Mouse (Mus musculus): ENCODE results near the gene Pole2. TPM values are rescaled to one million over a fixed set of nuclear protein-coding genes. Genes with fewer than 3 reads are reported as not detected.

Gene Pole2
- polyA plus RNA-seq, 1 experiment = 2.3 TPM

DNA sequence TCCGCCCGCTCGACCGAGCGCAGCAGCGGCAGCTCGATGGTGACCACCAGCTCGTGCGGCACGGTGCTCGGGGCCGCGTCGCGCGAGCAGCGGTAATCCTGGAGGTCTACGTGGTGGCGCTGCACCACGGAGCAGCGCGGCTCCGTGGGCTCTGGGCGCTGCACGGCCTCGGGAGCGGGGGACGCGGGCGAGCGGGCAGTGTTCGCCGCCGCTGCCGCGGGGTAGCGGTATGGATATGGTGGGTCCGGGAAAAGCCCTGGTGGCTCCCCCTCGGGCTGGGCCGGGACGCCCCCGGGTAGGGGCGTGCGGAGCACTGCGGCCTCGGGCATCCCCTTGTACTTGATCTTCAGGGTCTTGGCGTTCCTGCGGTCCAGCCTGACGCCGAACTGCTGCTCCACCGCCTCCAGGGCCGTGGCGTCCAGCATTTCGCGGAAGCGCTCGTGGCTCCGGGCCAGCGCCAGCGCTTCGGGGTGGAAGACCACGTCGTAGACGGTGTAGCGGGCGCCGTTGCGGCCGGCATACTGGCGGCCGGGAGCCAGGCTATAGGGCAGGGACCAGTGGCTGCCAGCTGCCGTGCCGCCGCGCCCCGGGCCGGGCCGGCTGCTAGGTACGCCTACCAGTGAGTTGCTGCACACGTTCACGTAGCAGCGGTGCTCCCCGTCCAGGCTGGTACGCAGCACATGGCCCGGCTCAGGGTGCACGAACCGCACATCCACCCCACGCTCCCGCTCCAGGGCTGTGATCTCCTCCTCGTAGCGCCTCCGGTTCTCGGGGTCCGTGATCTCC, 30.4 kb downstream of the Pole2 start:
- Histone ChIP-seq H3K9me3 (no peaks in the 10 kb centered on the region), H3K27me3 (replicated peaks) (no peaks in the 10 kb centered on the region), H3K36me3 (replicated peaks; ENCODE audit: low read length) (peaks cover 35% of the 10 kb centered on the region), H3K4me3 (replicated peaks) (peak overlapping the region; percentile 97), H3K4me1 (peaks cover 30% of the 10 kb centered on the region)
- TF ChIP-seq GATA1 (IDR thresholded peaks at IDR 0.05; ENCODE audit: borderline replicate concordance, low read length) (no peak), FLI1 (IDR thresholded peaks at IDR 0.05; ENCODE audit: low read length) (no peak)

DNA sequence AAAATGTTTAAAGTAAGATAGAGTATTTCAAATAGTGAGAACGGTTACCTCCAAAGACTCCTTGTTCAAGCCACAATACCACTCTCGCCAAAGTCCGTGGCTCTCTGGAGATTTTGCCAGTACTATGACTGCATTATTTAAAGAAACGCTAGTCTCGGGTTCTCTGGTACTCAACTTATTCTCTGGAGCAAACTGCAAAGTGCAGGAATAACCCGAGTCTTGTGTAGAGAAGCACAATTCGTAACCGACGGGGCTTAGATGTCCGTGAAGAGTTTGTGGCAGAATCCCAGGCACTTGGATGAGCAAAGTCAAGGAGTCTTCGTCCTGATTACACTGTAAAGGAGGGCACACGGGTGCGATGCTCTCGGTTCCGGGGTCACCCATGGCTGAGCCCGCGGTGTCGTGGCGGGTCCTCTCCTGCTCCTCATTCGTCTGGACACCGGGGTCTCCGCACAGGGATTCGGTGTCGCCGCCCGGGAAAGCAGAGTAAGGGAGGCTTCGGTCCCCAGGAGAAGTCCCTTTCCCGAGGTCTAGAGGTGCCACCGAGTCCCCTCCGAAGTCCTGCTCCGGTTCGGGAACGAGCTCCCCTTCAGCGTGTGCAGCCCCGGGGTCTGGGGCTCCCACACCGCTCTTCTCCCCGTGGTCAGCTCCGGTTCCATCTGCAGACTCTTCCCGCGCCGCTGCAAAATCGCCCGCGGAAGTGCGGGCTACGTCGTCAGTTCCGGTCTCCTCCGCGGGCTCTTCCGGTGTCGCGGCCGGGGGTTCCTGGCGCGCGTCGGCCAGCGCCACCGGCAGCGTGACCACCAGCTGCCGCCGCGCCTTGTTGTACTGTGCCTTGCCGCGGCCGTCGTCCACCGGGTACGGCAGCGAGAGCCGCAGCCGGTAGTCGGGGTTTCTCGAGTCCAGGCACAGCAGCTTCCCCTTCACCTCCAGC, 31.3 kb downstream of the Pole2 start, which contains the start of gene Gm49383:
Gm49383 (minus strand) TSS at position 661 of the 934 bp plus-strand sequence.
- H3K4me3 ChIP-seq (replicated peaks) = peak within 1 kb of the TSS; percentile 97
- H3K27me3 ChIP-seq (replicated peaks) = no peaks in the 10 kb centered on the region
- H3K4me1 ChIP-seq = peaks cover 30% of the 10 kb centered on the region
- TF ChIP-seq FLI1 (IDR thresholded peaks at IDR 0.05; ENCODE audit: low read length) (peak; percentile 84; the same call in 1 of the 2 replicates), GATA1 (IDR thresholded peaks at IDR 0.05; ENCODE audit: borderline replicate concordance, low read length) (no peak)
- H3K36me3 ChIP-seq (replicated peaks; ENCODE audit: low read length) = peaks cover 33% of the 10 kb centered on the region
- H3K9me3 ChIP-seq = no peaks in the 10 kb centered on the region

DNA sequence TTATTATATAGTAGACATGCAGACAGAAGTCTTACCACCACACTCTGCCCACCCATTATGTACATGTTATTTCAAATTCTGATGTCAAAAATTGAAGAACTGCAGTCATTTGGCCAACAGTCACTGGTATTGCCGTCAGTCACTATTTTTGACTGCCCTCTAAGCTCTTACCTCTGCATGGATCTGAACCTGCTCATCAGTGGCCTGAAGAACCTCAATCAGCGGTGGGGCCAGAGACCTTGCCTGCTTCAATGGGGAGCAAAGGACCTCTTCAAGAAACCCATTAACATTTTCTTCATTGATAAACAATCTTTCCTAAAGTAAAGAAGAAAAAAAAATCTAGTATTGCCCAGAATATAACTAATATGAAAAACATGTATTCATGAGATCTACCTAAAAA, 35.4 kb downstream of the Pole2 start:
- peaks cover 15% of the 10 kb centered on the region; the same call in 1 of the 2 replicates for H3K4me1 ChIP-seq
- no peaks in the 10 kb centered on the region for H3K27me3 ChIP-seq (replicated peaks)
- H3K36me3 ChIP-seq (replicated peaks; ENCODE audit: low read length) = peaks cover 33% of the 10 kb centered on the region
- TF ChIP-seq FLI1 (IDR thresholded peaks at IDR 0.05; ENCODE audit: low read length) (no peak), GATA1 (IDR thresholded peaks at IDR 0.05; ENCODE audit: borderline replicate concordance, low read length) (no peak)
- no peaks in the 10 kb centered on the region for H3K9me3 ChIP-seq
- H3K4me3 ChIP-seq (replicated peaks) = no peak overlapping the region

DNA sequence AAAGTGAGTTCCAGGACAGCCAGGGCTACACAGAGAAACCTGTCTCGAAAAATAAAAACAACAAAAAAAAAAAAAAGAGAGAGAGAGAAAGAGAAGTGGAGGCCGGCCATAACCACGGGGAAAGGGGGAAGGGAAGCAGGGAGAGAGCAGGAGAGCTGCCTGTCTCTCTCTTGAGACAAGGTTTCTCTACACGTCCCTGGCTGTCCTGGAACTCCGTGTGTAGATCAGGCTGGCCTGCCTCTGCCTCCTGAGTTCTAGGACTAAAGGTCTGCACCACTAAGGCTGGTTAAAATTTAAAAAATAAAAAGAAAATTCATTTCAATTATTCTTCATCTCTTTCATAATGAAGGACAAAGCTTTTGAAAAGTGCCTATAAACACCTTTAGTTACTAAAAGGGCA, 36.6 kb downstream of the Pole2 start:
- H3K4me3 ChIP-seq (replicated peaks) = no peak overlapping the region
- no peaks in the 10 kb centered on the region for H3K27me3 ChIP-seq (replicated peaks)
- no peaks in the 10 kb centered on the region for H3K9me3 ChIP-seq
- no peak for TF ChIP-seq FLI1 (IDR thresholded peaks at IDR 0.05; ENCODE audit: low read length)
- no peak for TF ChIP-seq GATA1 (IDR thresholded peaks at IDR 0.05; ENCODE audit: borderline replicate concordance, low read length)
- H3K36me3 ChIP-seq (replicated peaks; ENCODE audit: low read length) = peaks cover 41% of the 10 kb centered on the region
- peaks cover 25% of the 10 kb centered on the region for H3K4me1 ChIP-seq

DNA sequence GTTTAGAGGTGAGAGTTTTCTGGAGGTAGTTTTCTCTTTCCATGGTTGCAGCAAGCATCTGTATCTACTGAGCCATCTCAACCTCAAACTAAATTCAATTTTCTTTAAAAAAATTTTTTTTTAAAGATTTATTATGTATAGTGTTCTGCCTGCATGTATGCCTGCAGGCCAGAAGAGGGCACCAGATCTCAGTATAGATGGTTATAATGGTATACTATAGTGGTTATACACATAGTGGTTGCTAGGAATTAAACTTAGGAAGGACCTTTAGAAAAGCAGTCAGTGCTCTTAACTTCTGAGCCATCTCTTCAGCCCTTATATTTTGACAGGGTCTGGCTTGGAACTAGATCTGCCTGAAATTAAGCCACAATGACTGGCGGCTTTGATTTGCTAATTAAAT, 37.5 kb downstream of the Pole2 start:
- peaks cover 41% of the 10 kb centered on the region for H3K36me3 ChIP-seq (replicated peaks; ENCODE audit: low read length)

DNA sequence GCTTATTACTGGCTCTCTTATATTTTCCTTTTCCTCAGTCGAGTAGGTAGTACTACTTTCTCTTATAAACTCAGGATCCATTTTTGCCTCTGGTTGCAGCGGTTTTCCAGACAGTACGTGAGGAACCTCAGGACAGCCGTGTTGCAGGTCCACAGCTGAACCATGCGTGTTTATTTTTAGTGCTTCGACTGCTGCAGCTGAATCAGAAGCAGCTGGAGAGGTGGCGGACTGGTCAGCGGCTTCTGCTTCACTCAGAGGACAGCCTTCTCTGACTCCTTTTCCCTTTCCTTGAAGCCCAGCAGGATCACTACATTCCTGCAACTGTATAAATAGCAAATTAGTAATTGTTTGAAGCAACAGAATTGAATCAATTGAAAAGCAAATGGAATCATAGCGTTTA, 37.9 kb downstream of the Pole2 start:
- peaks cover 25% of the 10 kb centered on the region for H3K4me1 ChIP-seq
- H3K9me3 ChIP-seq = no peaks in the 10 kb centered on the region
- H3K36me3 ChIP-seq (replicated peaks; ENCODE audit: low read length) = peaks cover 44% of the 10 kb centered on the region
- TF ChIP-seq GATA1 (IDR thresholded peaks at IDR 0.05; ENCODE audit: borderline replicate concordance, low read length) (no peak), FLI1 (IDR thresholded peaks at IDR 0.05; ENCODE audit: low read length) (no peak)
- no peak overlapping the region for H3K4me3 ChIP-seq (replicated peaks)
- no peaks in the 10 kb centered on the region for H3K27me3 ChIP-seq (replicated peaks)

More for the DNA sequence above, 37.5 kb downstream of the Pole2 start:
- H3K4me3 ChIP-seq (replicated peaks) = no peak overlapping the region
- TF ChIP-seq FLI1 (IDR thresholded peaks at IDR 0.05; ENCODE audit: low read length) (no peak), GATA1 (IDR thresholded peaks at IDR 0.05; ENCODE audit: borderline replicate concordance, low read length) (no peak)
- H3K9me3 ChIP-seq = no peaks in the 10 kb centered on the region
- peaks cover 20% of the 10 kb centered on the region for H3K4me1 ChIP-seq
- H3K27me3 ChIP-seq (replicated peaks) = no peaks in the 10 kb centered on the region

DNA sequence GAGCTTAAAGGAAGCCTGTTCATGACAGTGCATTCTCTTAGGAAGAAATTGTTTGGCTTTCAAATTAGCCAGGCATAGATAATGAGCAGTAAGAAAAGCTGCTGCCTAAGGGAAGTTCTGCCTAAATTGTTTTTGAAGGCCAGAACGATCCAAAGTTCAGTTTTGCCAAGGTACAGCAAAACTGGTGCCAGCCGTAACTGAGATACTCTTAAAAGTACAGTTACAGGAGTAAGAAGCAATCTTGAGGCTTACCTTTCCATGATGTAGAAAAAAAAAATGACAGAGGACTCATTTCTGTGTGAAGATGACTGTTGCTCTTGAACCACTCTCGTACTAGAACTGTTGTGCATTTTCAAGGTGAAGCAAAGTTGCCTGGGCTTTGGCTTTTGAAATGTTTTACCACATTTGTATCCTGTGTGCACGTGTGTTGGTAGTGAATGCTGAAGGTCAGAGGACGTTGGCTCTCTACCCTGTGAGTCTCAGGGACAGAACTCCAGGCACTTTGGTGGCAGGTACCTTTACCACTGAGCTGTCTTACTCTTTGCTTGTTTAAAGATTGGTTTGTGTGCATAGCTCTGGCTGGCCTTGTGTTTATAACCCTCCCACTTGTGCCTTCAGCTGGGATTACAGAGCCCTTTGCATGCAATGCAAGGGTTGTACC, 41.1 kb downstream of the Pole2 start:
- no peak for TF ChIP-seq FLI1 (IDR thresholded peaks at IDR 0.05; ENCODE audit: low read length)
- no peak for TF ChIP-seq GATA1 (IDR thresholded peaks at IDR 0.05; ENCODE audit: borderline replicate concordance, low read length)
- no peaks in the 10 kb centered on the region for H3K27me3 ChIP-seq (replicated peaks)
- H3K4me3 ChIP-seq (replicated peaks) = peak overlapping the region; percentile 78
- H3K4me1 ChIP-seq = peaks cover 30% of the 10 kb centered on the region
- no peaks in the 10 kb centered on the region for H3K9me3 ChIP-seq
- H3K36me3 ChIP-seq (replicated peaks; ENCODE audit: low read length) = peaks cover 40% of the 10 kb centered on the region

DNA sequence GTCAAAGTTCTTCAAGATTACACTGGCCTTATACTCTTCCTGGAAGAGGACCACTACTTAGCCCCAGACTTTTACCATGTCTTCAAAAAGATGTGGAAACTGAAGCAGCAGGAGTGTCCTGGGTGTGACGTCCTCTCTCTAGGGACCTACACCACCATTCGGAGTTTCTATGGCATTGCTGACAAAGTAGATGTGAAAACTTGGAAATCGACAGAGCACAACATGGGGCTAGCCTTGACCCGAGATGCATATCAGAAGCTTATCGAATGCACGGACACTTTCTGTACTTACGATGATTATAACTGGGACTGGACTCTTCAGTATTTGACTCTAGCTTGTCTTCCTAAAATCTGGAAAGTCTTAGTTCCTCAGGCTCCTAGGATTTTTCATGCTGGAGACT, 42.6 kb downstream of the Pole2 start:
- no peaks in the 10 kb centered on the region for H3K9me3 ChIP-seq
- H3K4me1 ChIP-seq = peaks cover 30% of the 10 kb centered on the region
- H3K27me3 ChIP-seq (replicated peaks) = no peaks in the 10 kb centered on the region
- TF ChIP-seq GATA1 (IDR thresholded peaks at IDR 0.05; ENCODE audit: borderline replicate concordance, low read length) (no peak), FLI1 (IDR thresholded peaks at IDR 0.05; ENCODE audit: low read length) (no peak)
- peaks cover 41% of the 10 kb centered on the region for H3K36me3 ChIP-seq (replicated peaks; ENCODE audit: low read length)
- peak overlapping the region; percentile 98 for H3K4me3 ChIP-seq (replicated peaks)
